Mouse (Mus musculus): ENCODE results near the gene Samd4b. TPM values are rescaled to one million over a fixed set of nuclear protein-coding genes. Genes with fewer than 3 reads are reported as not detected.

Samd4b gene
- total and polyA plus RNA-seq, 2 experiments from 2014 or later = 12.4 to 53.5 TPM

DNA sequence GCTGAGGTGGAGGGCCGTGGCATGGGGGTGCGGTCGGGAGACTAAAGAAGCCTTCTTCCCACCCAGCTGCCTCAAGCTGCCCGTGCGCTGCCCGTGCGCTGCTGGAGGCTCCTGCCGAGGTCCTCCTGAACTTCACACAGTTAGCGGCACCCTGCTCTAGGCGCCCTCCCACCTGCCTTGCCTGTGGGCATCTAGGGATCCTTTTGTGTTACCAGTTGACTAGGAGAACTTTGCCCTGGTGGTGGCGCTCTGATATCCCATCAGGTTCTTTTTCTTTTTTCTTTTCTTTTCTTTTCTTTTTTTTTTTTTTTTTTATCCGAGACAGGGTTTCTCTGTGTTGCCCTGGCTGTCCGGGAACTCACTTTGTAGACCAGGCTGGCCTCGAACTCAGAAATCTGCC is 107.0 kb downstream of the Samd4b start:
- 30% methylated on average over 14 of the region's 14 CpGs for WGBS
- Histone ChIP-seq H3K27me3 (ENCODE audit: control insufficient read depth, insufficient read depth, low read length) (no peaks in the 10 kb centered on the region), H3K4me3 (ENCODE audit: low read depth, low read length) (no peak overlapping the region), H3K9me3 (replicated peaks; ENCODE audit: control insufficient read depth, low read length) (no peaks in the 10 kb centered on the region), H3K9ac (replicated peaks; ENCODE audit: low read depth, low read length) (no peak overlapping the region), H3K4me2 (ENCODE audit: low read depth, low read length) (no peak overlapping the region), H3K27ac (ENCODE audit: low read depth) (no peak overlapping the region), H3K4me1 (ENCODE audit: control insufficient read depth, insufficient read depth) (no peaks in the 10 kb centered on the region), H3K36me3 (replicated peaks; ENCODE audit: control insufficient read depth, insufficient read depth, low read length) (no peaks in the 10 kb centered on the region)
- no peak for DNase-seq (ENCODE audit: low spot score)
- TF ChIP-seq EP300 (IDR thresholded peaks at IDR 0.05; ENCODE audit: low read depth) (no peak), CTCF (IDR thresholded peaks at IDR 0.05; ENCODE audit: low read depth) (no peak)
- no peak for ATAC-seq (ENCODE audit: insufficient read depth, low read depth)

GRCm38 (mm10) chr7:28490410-28490809 is 107.5 kb downstream of the Samd4b start:
- WGBS = 2% methylated on average over 10 of the region's 10 CpGs
- Histone ChIP-seq H3K4me1 (ENCODE audit: control insufficient read depth, insufficient read depth) (no peaks in the 10 kb centered on the region), H3K27ac (ENCODE audit: low read depth) (no peak overlapping the region), H3K9me3 (replicated peaks; ENCODE audit: control insufficient read depth, low read length) (no peaks in the 10 kb centered on the region), H3K4me3 (ENCODE audit: low read depth, low read length) (no peak overlapping the region), H3K4me2 (ENCODE audit: low read depth, low read length) (no peak overlapping the region), H3K9ac (replicated peaks; ENCODE audit: low read depth, low read length) (no peak overlapping the region), H3K27me3 (ENCODE audit: control insufficient read depth, insufficient read depth, low read length) (no peaks in the 10 kb centered on the region), H3K36me3 (replicated peaks; ENCODE audit: control insufficient read depth, insufficient read depth, low read length) (no peaks in the 10 kb centered on the region)
- DNase-seq (ENCODE audit: low spot score) = peak; percentile 25
- no peak for ATAC-seq (ENCODE audit: insufficient read depth, low read depth)
- TF ChIP-seq EP300 (IDR thresholded peaks at IDR 0.05; ENCODE audit: low read depth) (no peak), CTCF (IDR thresholded peaks at IDR 0.05; ENCODE audit: low read depth) (peak; percentile 64)

DNA sequence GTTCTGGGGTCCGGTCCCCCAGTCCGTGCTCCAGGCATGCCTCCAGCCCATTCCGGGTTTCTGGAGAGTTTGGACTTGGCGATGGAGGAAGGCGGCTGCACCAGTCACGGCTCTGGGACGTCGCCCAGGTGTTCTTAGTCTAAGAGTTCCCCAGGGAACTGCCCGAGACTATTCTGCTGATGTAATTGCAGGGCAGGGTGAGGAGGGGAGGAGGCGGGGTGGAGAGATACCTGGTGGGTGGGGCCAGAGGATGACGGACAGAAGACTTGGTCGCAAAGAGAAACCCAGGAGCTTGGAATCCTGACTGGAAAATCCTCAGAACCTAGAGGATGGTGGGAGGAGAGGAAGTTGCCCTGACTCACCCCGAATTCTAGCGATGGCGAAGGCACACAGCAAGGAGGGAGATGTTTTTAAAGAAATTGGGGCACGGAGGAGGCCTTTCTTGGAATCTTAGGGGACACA is 109.9 kb downstream of the Samd4b start:
- WGBS = 6% methylated on average over 16 of the region's 16 CpGs
- Histone ChIP-seq H3K4me2 (ENCODE audit: low read depth, low read length) (0 out of 2 replicates have a peak overlapping the region, but pooled peaks have one; percentile 10), H3K9me3 (replicated peaks; ENCODE audit: control insufficient read depth, low read length) (no peaks in the 10 kb centered on the region), H3K4me1 (ENCODE audit: control insufficient read depth, insufficient read depth) (no peaks in the 10 kb centered on the region), H3K27ac (ENCODE audit: low read depth) (no peak overlapping the region), H3K36me3 (replicated peaks; ENCODE audit: control insufficient read depth, insufficient read depth, low read length) (no peaks in the 10 kb centered on the region), H3K27me3 (ENCODE audit: control insufficient read depth, insufficient read depth, low read length) (no peaks in the 10 kb centered on the region), H3K9ac (replicated peaks; ENCODE audit: low read depth, low read length) (no peak overlapping the region), H3K4me3 (ENCODE audit: low read depth, low read length) (no peak overlapping the region)
- ATAC-seq (ENCODE audit: insufficient read depth, low read depth) = no peak
- TF ChIP-seq CTCF (IDR thresholded peaks at IDR 0.05; ENCODE audit: low read depth) (no peak), EP300 (IDR thresholded peaks at IDR 0.05; ENCODE audit: low read depth) (no peak)
- DNase-seq (ENCODE audit: low spot score) = no peak

DNA sequence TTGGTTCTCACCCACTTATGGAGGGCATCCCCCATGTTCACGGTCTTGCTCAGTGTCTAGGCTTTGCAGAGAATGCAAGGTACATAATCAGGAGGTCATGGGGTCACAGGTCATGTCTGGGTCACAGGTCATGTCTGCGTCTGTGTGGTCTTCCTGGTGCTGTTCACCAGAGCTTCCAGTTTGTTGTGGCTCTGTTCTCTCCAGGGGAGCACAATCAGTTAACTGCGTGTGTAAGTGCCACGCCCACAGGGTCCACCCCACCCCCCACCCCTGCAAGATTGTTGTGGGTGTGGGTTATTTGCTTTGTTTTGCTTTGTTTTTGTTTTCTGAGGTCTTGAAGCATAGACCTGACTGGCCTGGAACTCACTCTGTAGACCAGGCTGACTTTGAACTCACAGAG is 113.8 kb downstream of the Samd4b start:
- H3K4me2 ChIP-seq (ENCODE audit: low read depth, low read length) = no peak overlapping the region
- H3K9ac ChIP-seq (replicated peaks; ENCODE audit: low read depth, low read length) = no peak overlapping the region
- no peak for ATAC-seq (ENCODE audit: insufficient read depth, low read depth)
- H3K27ac ChIP-seq (ENCODE audit: low read depth) = no peak overlapping the region
- H3K27me3 ChIP-seq (ENCODE audit: control insufficient read depth, insufficient read depth, low read length) = no peaks in the 10 kb centered on the region
- TF ChIP-seq EP300 (IDR thresholded peaks at IDR 0.05; ENCODE audit: low read depth) (no peak), CTCF (IDR thresholded peaks at IDR 0.05; ENCODE audit: low read depth) (no peak)
- no peak overlapping the region for H3K4me3 ChIP-seq (ENCODE audit: low read depth, low read length)
- WGBS = 27% methylated on average over 4 of the region's 4 CpGs
- DNase-seq (ENCODE audit: low spot score) = no peak
- no peaks in the 10 kb centered on the region for H3K36me3 ChIP-seq (replicated peaks; ENCODE audit: control insufficient read depth, insufficient read depth, low read length)
- no peaks in the 10 kb centered on the region for H3K9me3 ChIP-seq (replicated peaks; ENCODE audit: control insufficient read depth, low read length)
- no peaks in the 10 kb centered on the region for H3K4me1 ChIP-seq (ENCODE audit: control insufficient read depth, insufficient read depth)

GRCm38 (mm10) chr7:28482854-28483253 is 115.1 kb downstream of the Samd4b start:
- Histone ChIP-seq H3K27ac (ENCODE audit: low read depth) (no peak overlapping the region), H3K36me3 (replicated peaks; ENCODE audit: control insufficient read depth, insufficient read depth, low read length) (no peaks in the 10 kb centered on the region), H3K9ac (replicated peaks; ENCODE audit: low read depth, low read length) (no peak overlapping the region), H3K4me2 (ENCODE audit: low read depth, low read length) (no peak overlapping the region), H3K4me3 (ENCODE audit: low read depth, low read length) (no peak overlapping the region), H3K4me1 (ENCODE audit: control insufficient read depth, insufficient read depth) (no peaks in the 10 kb centered on the region), H3K27me3 (ENCODE audit: control insufficient read depth, insufficient read depth, low read length) (no peaks in the 10 kb centered on the region), H3K9me3 (replicated peaks; ENCODE audit: control insufficient read depth, low read length) (no peaks in the 10 kb centered on the region)
- WGBS = 79% methylated on average over 11 of the region's 11 CpGs
- DNase-seq (ENCODE audit: low spot score) = no peak
- no peak for ATAC-seq (ENCODE audit: insufficient read depth, low read depth)
- TF ChIP-seq EP300 (IDR thresholded peaks at IDR 0.05; ENCODE audit: low read depth) (no peak), CTCF (IDR thresholded peaks at IDR 0.05; ENCODE audit: low read depth) (no peak)

DNA sequence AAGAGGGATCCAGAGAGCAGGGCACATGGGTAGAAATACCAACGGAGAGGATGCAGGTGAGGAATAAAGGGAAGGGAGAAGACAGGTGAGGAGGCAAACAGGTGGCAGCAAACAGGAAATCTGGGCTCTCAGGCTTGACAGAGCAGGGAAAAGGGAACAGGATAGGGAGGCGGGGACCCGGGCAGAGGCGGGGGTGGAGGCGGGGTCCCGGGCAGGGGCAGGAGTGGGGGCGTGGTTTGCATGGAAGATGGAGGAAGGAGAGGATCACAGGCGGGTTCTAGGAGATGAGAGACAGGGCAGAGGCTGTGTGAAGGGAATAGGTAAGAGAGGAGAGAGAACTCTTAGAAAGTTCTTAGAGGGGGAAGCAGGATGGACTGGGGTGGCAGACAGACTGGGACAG is 119.1 kb downstream of the Samd4b start:
- H3K27ac ChIP-seq (ENCODE audit: low read depth) = no peak overlapping the region
- TF ChIP-seq CTCF (IDR thresholded peaks at IDR 0.05; ENCODE audit: low read depth) (no peak), EP300 (IDR thresholded peaks at IDR 0.05; ENCODE audit: low read depth) (no peak)
- no peak overlapping the region for H3K9ac ChIP-seq (replicated peaks; ENCODE audit: low read depth, low read length)
- no peaks in the 10 kb centered on the region for H3K9me3 ChIP-seq (replicated peaks; ENCODE audit: control insufficient read depth, low read length)
- 9% methylated on average over 8 of the region's 8 CpGs for WGBS
- no peak for DNase-seq (ENCODE audit: low spot score)
- no peaks in the 10 kb centered on the region for H3K27me3 ChIP-seq (ENCODE audit: control insufficient read depth, insufficient read depth, low read length)
- H3K4me3 ChIP-seq (ENCODE audit: low read depth, low read length) = no peak overlapping the region
- H3K4me2 ChIP-seq (ENCODE audit: low read depth, low read length) = no peak overlapping the region
- no peaks in the 10 kb centered on the region for H3K4me1 ChIP-seq (ENCODE audit: control insufficient read depth, insufficient read depth)
- no peak for ATAC-seq (ENCODE audit: insufficient read depth, low read depth)
- no peaks in the 10 kb centered on the region for H3K36me3 ChIP-seq (replicated peaks; ENCODE audit: control insufficient read depth, insufficient read depth, low read length)

All from heart, postnatal 0 days (tissue).